Mouse (Mus musculus): ENCODE measurements around the gene Pecam1. TPM values are rescaled to one million over a fixed set of nuclear protein-coding genes. Genes with fewer than 3 reads are reported as not detected.

The Pecam1 gene
- polyA plus RNA-seq, 1 experiment from 2014 or later: 46.8 TPM

- Histone ChIP-seq H3K4me3 (ENCODE audit: low read depth, low read length) (no peak overlapping the region), H3K9ac (ENCODE audit: low read depth, low read length) (no peak overlapping the region), H3K36me3 (ENCODE audit: control insufficient read depth, insufficient read depth, low read length) (no peaks in the 10 kb centered on the region), H3K4me2 (ENCODE audit: low read depth, low read length) (no peak overlapping the region), H3K4me1 (ENCODE audit: control insufficient read depth, insufficient read depth, low read length) (0 out of 2 replicates have a peak, but pooled peaks cover 9% of the 10 kb centered on the region), H3K9me3 (ENCODE audit: control insufficient read depth, low read length) (no peaks in the 10 kb centered on the region), H3K27ac (replicated peaks; ENCODE audit: low read depth, low read length) (no peak overlapping the region), H3K27me3 (replicated peaks; ENCODE audit: control insufficient read depth, insufficient read depth, low read length) (no peaks in the 10 kb centered on the region)
- WGBS: 71% methylated on average over 6 of the region's 6 CpGs
- ATAC-seq (ENCODE audit: low read depth) (no peak), DNase-seq (ENCODE audit: low spot score) (no peak)
Measured at GRCm38 (mm10) chr11:106607316-106607715, 143.1 kb downstream of the Pecam1 start.

- no peak overlapping the region for H3K27ac ChIP-seq (replicated peaks; ENCODE audit: low read depth, low read length)
- H3K9ac ChIP-seq (ENCODE audit: low read depth, low read length): no peak overlapping the region
- WGBS: 17% methylated on average over 5 of the region's 5 CpGs
- H3K4me1 ChIP-seq (ENCODE audit: control insufficient read depth, insufficient read depth, low read length): no peaks in the 10 kb centered on the region
- no peak overlapping the region for H3K4me3 ChIP-seq (ENCODE audit: low read depth, low read length)
- ATAC-seq (ENCODE audit: low read depth): peak; percentile 75
- peak; percentile 48 for DNase-seq (ENCODE audit: low spot score)
- no peaks in the 10 kb centered on the region for H3K36me3 ChIP-seq (ENCODE audit: control insufficient read depth, insufficient read depth, low read length)
- H3K27me3 ChIP-seq (replicated peaks; ENCODE audit: control insufficient read depth, insufficient read depth, low read length): no peaks in the 10 kb centered on the region
- H3K4me2 ChIP-seq (ENCODE audit: low read depth, low read length): no peak overlapping the region
- H3K9me3 ChIP-seq (ENCODE audit: control insufficient read depth, low read length): no peaks in the 10 kb centered on the region
Measured at GRCm38 (mm10) chr11:106606042-106606441, 144.4 kb downstream of the Pecam1 start.

Small RNA genes lying within 50 kb of the gene (microRNA-seq; reads per million reads assigned to microRNA genes)
- gene Gm25994 (ENCODE audit: borderline number of aligned reads): not detected
- gene Mir3064 (ENCODE audit: borderline number of aligned reads): 6.3 reads per million, percentile 24 among the genes with 10 or more reads in this experiment

Other genes starting within 250 kb of the Pecam1 start
- gene Tex2, start 137.2 kb downstream of the Pecam1 start, polyA plus RNA-seq (2014; fragmentation: Nextera tagmentation; extraction: Ambion mirVana): 11.0 and 12.0 TPM in 2 replicates
- gene Milr1, start 598 bp upstream of the Pecam1 start, polyA plus RNA-seq (2014; fragmentation: Nextera tagmentation; extraction: Ambion mirVana): 1.4 and 2.0 TPM in 2 replicates
- gene Polg2, start 28.9 kb upstream of the Pecam1 start, polyA plus RNA-seq (2014; fragmentation: Nextera tagmentation; extraction: Ambion mirVana): 9.8 and 10.2 TPM in 2 replicates
- 334 and 344 TPM in 2 replicates for gene Ddx5, start 38.6 kb upstream of the Pecam1 start, polyA plus RNA-seq (2014; fragmentation: Nextera tagmentation; extraction: Ambion mirVana)
- 15.8 and 16.6 TPM in 2 replicates for gene Cep95, start 38.6 kb upstream of the Pecam1 start, polyA plus RNA-seq (2014; fragmentation: Nextera tagmentation; extraction: Ambion mirVana)
- 18.1 and 20.7 TPM in 2 replicates for gene Smurf2, start 170.1 kb upstream of the Pecam1 start, polyA plus RNA-seq (2014; fragmentation: Nextera tagmentation; extraction: Ambion mirVana)
- 294 and 347 TPM in 2 replicates for gene Kpna2, start 248.9 kb upstream of the Pecam1 start, polyA plus RNA-seq (2014; fragmentation: Nextera tagmentation; extraction: Ambion mirVana)

Measured in embryonic facial prominence, embryonic 14.5 days (tissue).